ENCODE assay signal across 7 mouse cellular contexts in the genomic region with DNA sequence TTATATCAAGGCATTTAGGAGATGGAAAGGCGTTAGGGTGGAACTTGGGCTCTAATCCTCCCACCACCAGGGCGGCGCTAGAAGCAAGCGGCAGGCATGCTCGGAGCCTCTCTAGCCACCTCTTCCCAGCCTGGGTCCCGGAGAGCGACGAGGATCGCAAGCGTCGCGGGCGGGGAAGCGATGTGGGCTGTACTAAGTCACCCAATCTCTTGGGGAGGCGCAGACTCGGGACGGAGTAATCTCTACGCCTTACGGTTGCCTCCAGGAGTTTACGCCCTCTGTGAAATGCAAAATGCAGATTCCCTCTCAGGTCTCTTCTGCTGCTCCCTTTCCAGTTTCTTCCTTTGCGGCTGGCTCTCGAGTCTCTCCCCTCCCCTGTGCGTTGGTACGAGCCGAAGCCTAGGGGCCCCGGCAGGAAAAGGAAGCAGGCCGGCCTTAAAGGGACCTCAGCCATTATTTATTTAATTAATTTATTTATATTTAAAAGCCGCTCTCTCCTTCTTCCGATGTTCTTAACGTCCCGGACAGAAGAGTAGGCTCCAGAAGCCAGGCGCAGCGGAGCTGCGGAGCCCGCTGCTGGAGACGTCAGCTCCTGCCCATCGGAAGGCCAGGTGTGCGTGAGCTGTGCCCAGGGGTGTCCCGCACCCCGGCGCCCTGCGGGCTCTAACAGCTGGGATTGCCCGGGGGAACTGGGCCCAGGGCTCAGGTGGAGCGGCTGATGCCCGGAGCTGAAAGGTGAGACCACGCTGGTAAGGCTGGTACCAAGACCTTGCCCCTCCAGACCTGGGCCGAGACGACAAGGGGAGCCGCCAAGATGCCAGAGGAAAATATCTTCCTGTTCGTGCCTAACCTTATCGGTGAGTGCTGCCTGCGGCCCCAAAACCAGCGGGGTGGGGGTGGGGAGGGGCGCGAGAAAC. TPM values are rescaled to one million over a fixed set of nuclear protein-coding genes. Genes with fewer than 3 reads are reported as not detected.
DNase-seq lines count a peak whose midpoint lies in the region; ATAC-seq and TF ChIP-seq lines count a peak whose summit lies in the region.

A gene (minus strand): TSS at position 149 of the 917 bp plus-strand sequence.

- TF ChIP-seq POLR2A in small intestine, adult 2 months (IDR thresholded peaks at IDR 0.05; ENCODE audit: low read depth, low read length) = peak; percentile 25; the same call in 1 of the 2 replicates

- no peaks in the 10 kb centered on the region for H3K27me3 ChIP-seq in intestine, postnatal 0 days (replicated peaks; ENCODE audit: control insufficient read depth, insufficient read depth, low read length)
- no peaks in the 10 kb centered on the region; the same call in 1 of the 2 replicates for H3K27me3 ChIP-seq in midbrain, embryonic 12.5 days
- no peaks in the 10 kb centered on the region for H3K27me3 ChIP-seq in small intestine, adult 2 months (ENCODE audit: control insufficient read depth, insufficient read depth, low read length)

- H3K27ac ChIP-seq in intestine, postnatal 0 days (ENCODE audit: low read depth, low read length) = peak within 1 kb of the TSS; percentile 98
- peak within 1 kb of the TSS; percentile 96 for H3K27ac ChIP-seq in midbrain, embryonic 12.5 days (replicated peaks)
- H3K27ac ChIP-seq in small intestine, adult 2 months (ENCODE audit: insufficient read depth, low read depth, low read length) = peak within 1 kb of the TSS; percentile 99

- no peaks in the 10 kb centered on the region for H3K9me3 ChIP-seq in intestine, postnatal 0 days (ENCODE audit: control insufficient read depth)
- H3K9me3 ChIP-seq in midbrain, embryonic 12.5 days = no peaks in the 10 kb centered on the region

- peak within 1 kb of the TSS; percentile 90 for H3K9ac ChIP-seq in intestine, postnatal 0 days (ENCODE audit: low read depth, low read length)
- peak within 1 kb of the TSS; percentile 97 for H3K9ac ChIP-seq in midbrain, embryonic 12.5 days (replicated peaks)

- peak within 1 kb of the TSS; percentile 94 for H3K4me3 ChIP-seq in intestine, postnatal 0 days (ENCODE audit: low read depth, low read length)
- peak within 1 kb of the TSS; percentile 97 for H3K4me3 ChIP-seq in midbrain, embryonic 12.5 days
- H3K4me3 ChIP-seq in small intestine, adult 2 months (ENCODE audit: low read depth, low read length) = peak within 1 kb of the TSS; percentile 90

- intact Hi-C loops in left cerebral cortex, postnatal 4 days (cut with DNase I) = no loop called here

- H3K4me2 ChIP-seq in intestine, postnatal 0 days (replicated peaks; ENCODE audit: low read depth) = peak within 1 kb of the TSS; percentile 76
- peak within 1 kb of the TSS; percentile 88 for H3K4me2 ChIP-seq in midbrain, embryonic 12.5 days (replicated peaks)

- 0 out of 2 replicates have a peak, but pooled peaks cover 7% of the 10 kb centered on the region for H3K4me1 ChIP-seq in intestine, postnatal 0 days (replicated peaks; ENCODE audit: control insufficient read depth, insufficient read depth, low read length)
- peaks cover 7% of the 10 kb centered on the region for H3K4me1 ChIP-seq in midbrain, embryonic 12.5 days
- peaks cover 18% of the 10 kb centered on the region for H3K4me1 ChIP-seq in small intestine, adult 2 months (ENCODE audit: control insufficient read depth, insufficient read depth, insufficient read length, low read length)

- TF ChIP-seq CTCF in intestine, postnatal 0 days (IDR thresholded peaks at IDR 0.05; ENCODE audit: low read depth) = peak; percentile 99
- peak; percentile 90 for TF ChIP-seq CTCF in small intestine, adult 2 months (IDR thresholded peaks at IDR 0.05; ENCODE audit: extremely low read depth, insufficient read length, insufficient replicate concordance, low read depth, low read length)

- peak; percentile 96 for DNase-seq in adrenal gland, adult 2 months
- DNase-seq in embryo, embryonic 11.5 days (ENCODE audit: low read depth, low spot score) = peak; percentile 93
- DNase-seq in gastrocnemius, postnatal 4 days (ENCODE audit: low spot score in 2 of 2) = peak; percentile 92 to 96
- DNase-seq in left cerebral cortex, postnatal 4 days = peak; percentile 98

- peaks cover 23% of the 10 kb centered on the region for H3K36me3 ChIP-seq in intestine, postnatal 0 days (ENCODE audit: control insufficient read depth, insufficient read depth)
- peaks cover 35% of the 10 kb centered on the region for H3K36me3 ChIP-seq in midbrain, embryonic 12.5 days
- peaks cover 29% of the 10 kb centered on the region for H3K36me3 ChIP-seq in small intestine, adult 2 months (ENCODE audit: control insufficient read depth, insufficient read depth, low read length)

- under 1% methylated on average over 55 of the region's 55 CpGs for WGBS in intestine, postnatal 0 days
- under 1% methylated on average over 55 of the region's 55 CpGs for WGBS in midbrain, embryonic 12.5 days
- under 1% methylated on average over 55 of the region's 55 CpGs for WGBS in small intestine, adult 2 months

- ATAC-seq in intestine, postnatal 0 days = peak; percentile 92
- peak; percentile 95 for ATAC-seq in midbrain, embryonic 12.5 days (ENCODE audit: low FRiP score, low read depth)

RNA-seq across cellular contexts. Expression of the gene that starts here (rescaled TPM):
- 1 to 10 TPM; 1.6 TPM for total RNA-seq in adrenal gland, adult 2 months (2021)
- 0.43 and 1.4 TPM in 2 replicates for polyA plus RNA-seq in adrenal gland, adult 2 months (2012; rRNA removed)
- under 1 TPM; 0.49 to 0.76 TPM for total RNA-seq in gastrocnemius, postnatal 4 days (2021)
- 3.2 TPM in 2 replicates for polyA plus RNA-seq in intestine, postnatal 0 days (2015; fragmentation: Nextera tagmentation; extraction: Ambion mirVana)
- not detected for total RNA-seq in left cerebral cortex, postnatal 4 days (2021)
- polyA plus RNA-seq in midbrain, embryonic 12.5 days (2016; fragmentation: Nextera tagmentation; extraction: Ambion mirVana) = 1.0 and 1.3 TPM in 2 replicates
- polyA plus RNA-seq in small intestine, adult 2 months (2012; rRNA removed) = 0.15 and 0.74 TPM in 2 replicates

Comparison
In these comparisons a context has a peak if more than half of its experiments do, and no peak if none do; other contexts are left out.
1. Peak in every context shown above with its lines: DNase-seq, ATAC-seq, H3K4me3 ChIP-seq and H3K27ac ChIP-seq.
2. Peak in DNase-seq in gastrocnemius, postnatal 4 days; RNA of the gene not detected or under 1 TPM.
3. Peak in DNase-seq in left cerebral cortex, postnatal 4 days; RNA of the gene not detected or under 1 TPM.